Mouse (Mus musculus): ENCODE results near the gene Pofut2. TPM values are rescaled to one million over a fixed set of nuclear protein-coding genes. Genes with fewer than 3 reads are reported as not detected.

Pofut2 gene
- 30.5 TPM for polyA plus RNA-seq (2014; fragmentation: Illumina TruSeq; extraction: RNeasy Lipid Tissue Mini Kit (QIAGEN cat#74804); ENCODE audit: insufficient read depth, low read depth, low replicate concordance)

DNA sequence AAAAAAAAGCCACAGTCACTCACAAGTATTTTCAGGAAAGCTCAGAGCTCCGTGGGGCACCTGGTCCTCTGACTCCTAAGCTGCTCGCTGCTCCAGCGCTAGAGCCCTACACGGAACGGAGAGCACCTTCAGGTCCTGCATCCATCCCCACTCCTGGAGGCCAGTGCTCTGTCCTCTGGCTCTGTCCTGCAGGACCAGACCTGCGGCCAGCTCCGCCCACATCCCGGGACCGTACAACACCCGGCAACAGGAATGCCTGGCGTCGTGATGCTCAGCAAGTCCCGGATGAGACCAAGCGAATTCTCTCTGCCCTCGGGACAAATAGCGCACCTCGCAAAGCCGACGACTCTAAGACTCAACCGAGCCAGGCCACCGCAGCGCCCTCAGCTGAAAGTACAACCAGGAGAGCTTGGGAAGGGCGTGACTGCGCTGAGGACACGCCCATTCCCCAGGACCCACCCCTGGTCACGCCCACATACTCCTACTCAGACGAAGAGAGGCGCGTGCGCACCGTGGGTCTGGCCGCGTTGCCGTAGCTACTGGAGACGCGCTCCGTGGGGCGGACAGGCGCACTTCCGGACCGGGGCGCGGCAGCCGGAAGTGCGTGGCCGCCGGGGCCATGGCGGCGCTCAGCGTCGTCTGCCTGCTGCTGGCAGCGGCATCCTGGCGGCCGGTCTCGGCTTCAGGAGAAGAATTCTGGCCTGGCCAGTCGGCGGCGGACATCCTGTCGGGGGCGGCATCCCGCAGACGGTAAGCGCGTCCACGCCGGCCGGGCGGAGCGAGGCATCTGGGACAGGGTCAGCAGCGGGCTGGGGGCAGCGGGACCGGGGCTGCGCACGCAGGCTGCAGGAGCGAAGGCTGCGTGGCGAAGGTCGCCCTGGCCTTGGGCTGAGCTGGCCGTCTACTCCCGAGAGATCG is at the start of gene Pofut2:
Pofut2 (plus strand) TSS at position 515 of the 918 bp plus-strand sequence.

Other genes starting within 250 kb of the Pofut2 start
- 4.5 TPM for gene Slc19a1, start 227.0 kb upstream of the Pofut2 start, polyA plus RNA-seq (2014; fragmentation: Illumina TruSeq; extraction: RNeasy Lipid Tissue Mini Kit (QIAGEN cat#74804); ENCODE audit: insufficient read depth, low read depth, low replicate concordance)
- 13.9 TPM for gene Col18a1, start 92.7 kb upstream of the Pofut2 start, polyA plus RNA-seq (2014; fragmentation: Illumina TruSeq; extraction: RNeasy Lipid Tissue Mini Kit (QIAGEN cat#74804); ENCODE audit: insufficient read depth, low read depth, low replicate concordance)
- gene Adarb1, start 159.1 kb downstream of the Pofut2 start, polyA plus RNA-seq (2014; fragmentation: Illumina TruSeq; extraction: RNeasy Lipid Tissue Mini Kit (QIAGEN cat#74804); ENCODE audit: insufficient read depth, low read depth, low replicate concordance), result 11.7 TPM